Mouse (Mus musculus) ES-E14 (cell line): ENCODE results near the gene Lag3. TPM values are rescaled to one million over a fixed set of nuclear protein-coding genes. Genes with fewer than 3 reads are reported as not detected.

Experiments
- DNase-seq: peaks from one replicate; pipeline ENCODE4 v3.0.0-alpha.2; 2013; ENCODE audit warnings: low read depth, low spot score
- H3K27ac ChIP-seq: 2 replicates; pipeline ENCODE4 v1.5.1; 2012; ENCODE audit warnings: low read depth, mild to moderate bottlenecking, low read length, moderate library complexity, mixed read lengths; ENCODE audit not compliant: poor library complexity, insufficient read depth, severe bottlenecking
- H3K36me3 ChIP-seq: 2 replicates; pipeline ENCODE4 v1.6.1; 2012; ENCODE audit warnings: mild to moderate bottlenecking, low read length, moderate library complexity, mixed read lengths; ENCODE audit not compliant: control insufficient read depth, poor library complexity, insufficient read depth, severe bottlenecking
- H3K4me1 ChIP-seq, 2 experiments: fragments of 150-350 bp in 1 of 2; sonication (generic) in 1 of 2; 2 replicates each; pipeline ENCODE4 v1.6.1; 2012; ENCODE audit warnings: low read length in 2 of 2, mild to moderate bottlenecking in 1 of 2, mixed read lengths in 1 of 2; ENCODE audit not compliant: control insufficient read depth in 2 of 2, insufficient read depth in 2 of 2, poor library complexity in 1 of 2
- H3K4me3 ChIP-seq, 2 experiments: fragments of 150-350 bp in 1 of 2; sonication (generic) in 1 of 2; 2 replicates each; pipeline ENCODE4 v1.5.1; 2012; ENCODE audit warnings: low read length in 2 of 2, low read depth in 1 of 2, mild to moderate bottlenecking in 1 of 2, mixed read lengths in 1 of 2; ENCODE audit not compliant: insufficient read depth in 1 of 2, poor library complexity in 1 of 2, severe bottlenecking in 1 of 2
- H3K9ac ChIP-seq: 2 replicates; pipeline ENCODE4 v1.6.1; 2012; ENCODE audit warnings: low read depth, mild to moderate bottlenecking, low read length, mixed read lengths; ENCODE audit not compliant: poor library complexity, insufficient read depth, severe bottlenecking
- H3K9me3 ChIP-seq: fragments of 150-350 bp; sonication (generic); 2 replicates; pipeline ENCODE4 v1.6.1; 2012; ENCODE audit warnings: low read depth, mild to moderate bottlenecking, low read length; ENCODE audit not compliant: control insufficient read depth, insufficient read depth
- CHD2 ChIP-seq: IDR thresholded peaks from 2 replicates; pipeline ENCODE4 v1.6.1; 2014; ENCODE audit warnings: mild to moderate bottlenecking, low read depth, low read length, inconsistent platforms
- HCFC1 ChIP-seq: IDR thresholded peaks from 2 replicates; pipeline ENCODE4 v1.6.1; 2012; ENCODE audit warnings: low read length, inconsistent platforms, borderline replicate concordance; ENCODE audit not compliant: insufficient read depth
- MAFK ChIP-seq: IDR thresholded peaks from 2 replicates; pipeline ENCODE4 v1.6.1; 2014; ENCODE audit warnings: mild to moderate bottlenecking, low read depth, low read length, inconsistent platforms; ENCODE audit not compliant: insufficient read depth
- ZC3H11A ChIP-seq: IDR thresholded peaks from 2 replicates; pipeline ENCODE4 v1.6.1; 2012; ENCODE audit warnings: low read depth, mild to moderate bottlenecking, inconsistent platforms, low read length, borderline replicate concordance
- ZNF384 ChIP-seq: IDR thresholded peaks from 2 replicates; pipeline ENCODE4 v1.6.1; 2012; ENCODE audit warnings: low read depth, low read length, inconsistent platforms
- in situ Hi-C, 2 experiments: fragments of 600-800 bp; cut with MboI; formaldehyde crosslinking; loops; one replicate each; pipeline ENCODE4 v1.15.1; 2025; ENCODE audit warnings: low sequenced_read_pairs in 2 of 2, inconsistent platforms in 1 of 2; ENCODE audit not compliant: unreplicated experiment in 2 of 2
- total RNA-seq: library from RNA; depleted of rRNA; stranded (reverse); fragments of 300-350 nt; gene quantifications from 2 replicates; pipeline ENCODE4 v1.2.3, GENCODE M21; 2012

The Lag3 gene
- total RNA-seq, 1 experiment: 1.2 TPM

DNA sequence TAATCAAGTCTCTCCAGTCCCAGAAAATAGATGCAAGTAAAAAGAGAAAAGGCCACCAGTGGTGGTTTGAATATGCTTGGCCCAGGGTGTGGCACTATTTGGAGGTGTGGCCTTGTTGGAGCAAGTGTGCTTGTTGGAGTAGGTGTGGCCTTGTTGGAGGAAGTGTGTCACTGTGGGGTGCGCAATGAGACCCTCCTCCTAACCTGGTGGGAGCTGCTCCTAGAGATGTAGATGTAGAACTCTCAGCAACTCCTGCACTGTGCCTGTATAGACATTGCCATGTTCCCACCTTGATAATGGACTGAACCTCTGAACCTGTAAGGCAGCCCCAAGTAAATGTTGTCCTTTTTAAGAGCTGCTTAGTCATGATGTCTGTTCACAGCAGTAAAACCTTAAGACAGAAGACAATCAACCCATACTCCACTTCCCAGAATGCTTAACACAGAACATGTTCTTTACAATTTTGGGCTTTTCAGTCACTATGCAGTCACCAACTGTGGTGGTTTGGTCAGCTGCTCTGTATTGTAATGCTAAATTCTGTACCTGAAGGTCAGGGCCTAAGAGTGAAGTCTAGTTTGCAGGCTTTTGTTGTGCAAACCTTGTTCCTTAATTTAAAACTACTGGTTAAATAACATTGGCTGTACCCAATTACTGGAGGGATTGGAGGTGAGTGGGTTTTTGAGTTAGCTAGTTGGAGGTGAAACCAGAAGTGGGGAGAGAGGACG is 42.6 kb upstream of the Lag3 start:
- TF ChIP-seq ZC3H11A: no peak
- peak; percentile 37; the same call in 1 of the 2 replicates for TF ChIP-seq MAFK
- Histone ChIP-seq H3K9ac (no peak overlapping the region), H3K4me1 (peaks cover 0 to 2% of the 10 kb centered on the region in 2 experiments; a peak in 1 of 4 replicates), H3K4me3 (no peak overlapping the region), H3K9me3 (peaks cover 9% of the 10 kb centered on the region), H3K27ac (peak overlapping the region; percentile 99), H3K36me3 (peaks cover 31% of the 10 kb centered on the region)
- DNase-seq: no peak
- in situ Hi-C loops: no loop called here

DNA sequence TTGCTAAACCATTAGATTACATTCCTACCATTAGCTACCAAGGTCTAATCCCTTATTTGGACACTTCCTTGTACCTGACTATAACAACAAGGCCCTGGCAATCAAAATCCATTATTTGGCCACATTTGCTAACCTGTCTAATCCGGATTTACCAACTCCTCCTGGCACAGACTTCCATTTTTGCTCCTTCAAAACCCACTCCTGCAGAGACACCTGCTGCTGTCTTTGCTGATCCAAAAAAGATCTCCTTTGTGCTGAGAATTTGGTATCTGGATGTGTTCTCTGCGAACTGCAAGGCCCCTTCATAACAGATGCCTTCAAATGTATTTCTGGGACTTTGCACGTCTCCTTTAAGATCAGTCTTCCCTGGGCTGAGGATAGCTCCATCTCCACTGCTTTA is 32.0 kb upstream of the Lag3 start:
- Histone ChIP-seq H3K27ac (no peak overlapping the region), H3K4me1 (peaks cover 0 to 4% of the 10 kb centered on the region in 2 experiments; a peak in 1 of 4 replicates), H3K9ac (no peak overlapping the region), H3K4me3 (no peak overlapping the region), H3K9me3 (no peaks in the 10 kb centered on the region), H3K36me3 (no peaks in the 10 kb centered on the region)
- in situ Hi-C loops: no loop called here
- no peak for TF ChIP-seq CHD2
- no peak for TF ChIP-seq HCFC1
- TF ChIP-seq MAFK: no peak
- no peak for TF ChIP-seq ZC3H11A
- no peak for TF ChIP-seq ZNF384
- DNase-seq: no peak

DNA sequence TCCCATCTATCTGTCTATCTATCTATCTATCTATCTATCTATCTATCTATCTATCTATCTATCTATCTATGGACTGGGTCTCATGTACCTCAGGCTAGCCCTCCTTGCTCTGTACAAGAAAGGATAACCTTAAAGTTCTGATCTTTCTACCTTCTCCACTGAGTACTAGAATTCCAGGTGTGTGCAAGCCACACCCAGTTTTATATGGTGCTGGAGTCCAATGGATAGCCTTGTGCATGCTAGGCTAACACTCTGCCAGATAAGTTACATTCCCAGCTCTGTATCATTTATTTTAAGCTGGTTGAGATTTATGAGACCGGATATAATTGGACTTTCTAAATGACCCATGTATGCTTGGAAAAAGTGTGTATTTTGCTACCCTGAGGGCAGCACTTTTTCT is 30.2 kb upstream of the Lag3 start:
- in situ Hi-C loops: no loop called here
- no peak overlapping the region for H3K27ac ChIP-seq

DNA sequence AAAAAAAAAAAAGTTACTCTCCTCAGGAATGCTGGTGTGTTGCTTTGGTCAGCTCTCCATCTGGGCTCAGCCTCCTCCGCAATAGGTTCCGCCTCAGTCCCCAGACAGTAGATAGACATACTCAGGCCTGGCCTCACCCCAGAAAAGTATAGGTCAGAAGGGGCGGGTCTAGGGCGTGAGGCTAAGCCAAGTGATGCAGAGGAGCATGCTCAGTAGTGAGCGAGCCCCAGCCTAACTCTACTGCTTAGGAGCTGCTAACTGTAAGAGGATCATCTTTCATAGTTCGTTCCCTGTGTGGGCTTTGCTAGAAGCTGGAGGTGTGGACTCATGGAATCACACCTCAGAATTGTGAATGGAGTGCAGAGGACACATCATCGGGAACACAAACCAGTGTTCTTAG is 27.0 kb upstream of the Lag3 start:
- H3K27ac ChIP-seq: no peak overlapping the region
- H3K4me3 ChIP-seq: no peak overlapping the region
- peaks cover 33% of the 10 kb centered on the region for H3K36me3 ChIP-seq
- H3K4me1 ChIP-seq: peaks cover 0 to 9% of the 10 kb centered on the region in 2 experiments; a peak in 1 of 4 replicates
- no peak overlapping the region for H3K9ac ChIP-seq
- no peak for TF ChIP-seq MAFK
- no peaks in the 10 kb centered on the region for H3K9me3 ChIP-seq
- in situ Hi-C loops: no loop called here
- DNase-seq: no peak

More for the DNA sequence above, 30.2 kb upstream of the Lag3 start:
- no peak for TF ChIP-seq HCFC1
- TF ChIP-seq ZNF384: no peak
- no peak for TF ChIP-seq ZC3H11A
- TF ChIP-seq CHD2: no peak
- no peak overlapping the region for H3K9ac ChIP-seq
- H3K4me1 ChIP-seq: peaks cover 0 to 7% of the 10 kb centered on the region in 2 experiments; a peak in 1 of 4 replicates
- H3K36me3 ChIP-seq: peaks cover 4% of the 10 kb centered on the region
- H3K4me3 ChIP-seq: no peak overlapping the region
- no peak for DNase-seq
- no peaks in the 10 kb centered on the region for H3K9me3 ChIP-seq

DNA sequence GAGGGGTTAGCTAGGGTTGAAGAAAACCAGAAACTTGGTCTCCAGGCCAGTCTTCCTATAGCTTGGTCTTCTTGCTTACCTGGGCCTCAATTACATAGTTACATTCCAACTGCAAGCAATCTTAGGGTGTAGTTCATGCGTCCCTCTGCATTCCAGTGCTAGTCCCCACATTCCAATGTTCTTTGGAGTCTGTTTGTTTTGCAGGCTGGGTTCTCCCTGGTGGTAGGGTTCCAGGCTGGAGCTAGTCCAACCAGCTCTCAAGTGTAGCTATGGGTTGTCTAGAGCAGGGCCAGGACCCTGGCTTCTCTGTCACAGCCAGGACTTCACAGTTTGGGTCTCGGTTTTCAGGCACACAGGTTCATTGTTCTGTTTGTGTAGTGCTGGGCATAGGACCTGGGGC is 26.0 kb upstream of the Lag3 start:
- no peak for DNase-seq
- Histone ChIP-seq H3K9ac (no peak overlapping the region), H3K36me3 (peaks cover 35% of the 10 kb centered on the region), H3K4me3 (no peak overlapping the region), H3K27ac (no peak overlapping the region), H3K9me3 (no peaks in the 10 kb centered on the region), H3K4me1 (peaks cover 0 to 6% of the 10 kb centered on the region in 2 experiments; a peak in 1 of 4 replicates)
- no peak for TF ChIP-seq ZNF384
- no peak for TF ChIP-seq ZC3H11A
- TF ChIP-seq HCFC1: no peak
- TF ChIP-seq MAFK: no peak
- no peak for TF ChIP-seq CHD2
- in situ Hi-C loops: no loop called here
